Mouse (Mus musculus): ENCODE measurements around the gene Pfkm.

The Pfkm gene

DNA sequence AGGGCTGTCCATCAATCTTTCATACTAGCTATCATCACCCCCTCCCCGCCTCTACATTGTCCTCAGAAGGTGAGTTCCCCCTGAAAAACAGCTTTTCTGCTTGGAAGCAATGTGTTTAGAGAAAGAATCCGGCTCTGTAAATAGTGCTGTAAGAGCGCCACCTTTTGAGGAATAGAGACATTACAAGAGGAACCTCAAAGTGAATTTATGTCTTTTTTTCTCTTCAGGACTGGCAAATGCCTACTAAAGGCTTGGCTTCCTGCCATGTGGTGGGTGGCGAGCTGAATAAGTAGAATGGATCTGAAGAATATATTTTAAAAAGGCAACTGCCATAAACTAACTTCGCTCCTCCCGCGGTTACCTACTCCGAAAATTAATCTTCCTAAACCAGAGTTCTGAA, 81.4 kb downstream of the Pfkm start:
- ChIA-PET CTCF (interaction anchor here (0.5 to 1.5 kb wide), 15 partner anchors 8 to 323 kb away, joined by 3 to 4 read pairs (median 3); no protein-coding TSS in a partner anchor), POLR2A (interaction anchor here in 1 of 4 experiments (0.6 to 0.9 kb wide), 2 partner anchors 31 to 90 kb away, joined by 3 to 4 read pairs; no protein-coding TSS in a partner anchor)

DNA sequence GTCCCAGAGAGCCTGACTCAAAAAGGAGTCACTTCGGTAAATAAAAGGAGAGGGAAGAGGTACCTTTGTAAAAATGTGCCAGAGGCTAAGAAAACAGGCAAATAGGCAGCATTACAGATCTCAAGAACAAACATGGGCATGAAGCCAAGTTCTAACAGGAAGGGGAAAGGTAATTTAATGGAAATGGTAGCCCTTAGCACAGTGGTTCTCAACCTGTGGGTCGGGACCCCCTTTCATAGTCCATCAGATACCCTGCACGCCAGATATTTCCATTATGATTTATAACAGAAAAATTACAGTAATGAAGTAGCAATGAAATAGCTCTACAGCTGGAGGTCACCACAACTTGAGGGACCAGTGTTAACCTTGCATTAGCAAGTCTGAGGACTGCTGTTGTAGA, 84.9 kb downstream of the Pfkm start:
- CTCF ChIA-PET = interaction anchor here in 1 of 4 experiments (0.6 kb wide), 1 partner anchor 81 kb away, joined by 3 read pairs; no protein-coding TSS in a partner anchor
- POLR2A ChIA-PET = interaction anchor here in 2 of 4 experiments (0.5 to 1.0 kb wide), 2 partner anchors 22 to 539 kb away, joined by 3 read pairs; no protein-coding TSS in a partner anchor

DNA sequence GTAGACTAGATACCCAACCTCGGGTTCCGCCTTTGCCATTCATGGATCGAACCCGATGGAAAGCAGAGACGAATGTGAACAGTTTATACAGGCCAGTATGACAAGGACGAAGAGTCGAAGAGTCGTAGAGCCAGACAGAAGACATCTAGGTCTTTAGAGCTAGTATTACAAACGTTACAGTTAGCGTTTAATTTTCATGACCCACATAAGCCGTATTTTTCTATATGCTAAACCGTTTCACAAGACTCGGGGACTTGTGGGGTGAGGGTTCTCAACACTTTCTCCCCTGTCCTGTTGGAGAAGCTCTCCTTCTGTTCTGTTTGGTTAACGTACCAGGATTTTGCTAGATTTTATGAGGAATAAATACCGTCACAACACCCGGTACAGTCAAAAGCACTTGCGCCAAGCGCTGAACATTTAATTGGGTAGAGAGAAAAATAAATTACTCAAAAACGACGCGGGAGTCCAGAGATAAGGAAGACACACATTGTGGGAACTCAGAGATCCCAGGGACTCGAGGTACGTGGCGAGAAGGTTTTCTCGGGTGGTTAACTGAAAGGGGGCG, 88.3 kb downstream of the Pfkm start:
- POLR2A ChIA-PET = interaction anchor here in 3 of 4 experiments (0.7 to 1.5 kb wide), 16 partner anchors 9 to 1543 kb away, joined by 3 to 7 read pairs (median 3); partner anchors contain the start of genes Ccdc184 (in 1 of the 3), Pfkm (in 1 of the 3) and Senp1 (in 1 of the 3)
- CTCF ChIA-PET = interaction anchor here (0.5 to 3.1 kb wide), 24 partner anchors 9 to 1319 kb away, joined by 3 to 35 read pairs (median 4); partner anchors contain the start of gene Tmem106c (in 1 of the 4)

GRCm38 (mm10) chr15:98181132-98181711, 88.8 kb downstream of the Pfkm start:
- ChIA-PET POLR2A (interaction anchor here in 3 of 4 experiments (0.7 to 1.5 kb wide), 18 partner anchors 9 to 1543 kb away, joined by 3 to 7 read pairs (median 3); partner anchors contain the start of genes Ccdc184 (in 1 of the 3), Pfkm (in 1 of the 3) and Senp1 (in 1 of the 3)), CTCF (interaction anchor here (0.5 to 3.1 kb wide), 34 partner anchors 8 to 1318 kb away, joined by 3 to 35 read pairs (median 4); partner anchors contain the start of gene Tmem106c (in 1 of the 4))
